Mouse (Mus musculus): Measurements from ENCODE around the gene Car5a. TPM values are rescaled to one million over a fixed set of nuclear protein-coding genes. Genes with fewer than 3 reads are reported as not detected.
A peak's percentile ranks its signal among the peaks of the same experiment; 100 is the strongest.

Car5a gene
- polyA plus RNA-seq, 2 experiments: 0.87 to 1.3 TPM

- H3K9me3 ChIP-seq (ENCODE audit: control insufficient read depth, low read length): no peaks in the 10 kb centered on the region
- H3K27ac ChIP-seq: peak overlapping the region; percentile 99
- H3K4me2 ChIP-seq (ENCODE audit: low read depth): peak overlapping the region; percentile 93
- no peak for TF ChIP-seq EP300 (IDR thresholded peaks at IDR 0.05; ENCODE audit: low read depth)
- TF ChIP-seq CTCF (IDR thresholded peaks at IDR 0.05; ENCODE audit: low read depth): no peak
- no peaks in the 10 kb centered on the region for H3K27me3 ChIP-seq (ENCODE audit: control insufficient read depth, insufficient read depth, low read length)
- peak overlapping the region; percentile 90 for H3K9ac ChIP-seq (replicated peaks)
- H3K4me1 ChIP-seq (replicated peaks; ENCODE audit: control insufficient read depth in 2 of 2, insufficient read depth in 2 of 2, low read length in 1 of 2): peaks cover 44 to 52% of the 10 kb centered on the region in 2 experiments
- no peak for DNase-seq (ENCODE audit: low read depth in 3 of 3, low spot score in 3 of 3)
- peak overlapping the region; percentile 37 to 43; a peak in 1 of 4 replicates for H3K4me3 ChIP-seq (ENCODE audit: insufficient read depth in 1 of 2, low read depth in 2 of 2, low read length in 2 of 2)
- WGBS (ENCODE audit: insufficient replicate concordance): 66% methylated on average over 9 of the region's 9 CpGs
- H3K36me3 ChIP-seq (replicated peaks; ENCODE audit: control insufficient read depth, insufficient read depth, low read depth): peaks cover 38% of the 10 kb centered on the region
- no peak for ATAC-seq (ENCODE audit: insufficient read depth)
Observed at GRCm38 (mm10) chr8:121897205-121897604, 47.5 kb downstream of the Car5a start.

GRCm38 (mm10) chr8:121896476-121897145, 48.1 kb downstream of the Car5a start:
- Histone ChIP-seq H3K9me3 (ENCODE audit: control insufficient read depth, low read length) (no peaks in the 10 kb centered on the region), H3K4me2 (ENCODE audit: low read depth) (peak overlapping the region; percentile 93), H3K9ac (replicated peaks) (peak overlapping the region; percentile 90), H3K36me3 (replicated peaks; ENCODE audit: control insufficient read depth, insufficient read depth, low read depth) (peaks cover 38% of the 10 kb centered on the region), H3K27me3 (ENCODE audit: control insufficient read depth, insufficient read depth, low read length) (no peaks in the 10 kb centered on the region), H3K4me1 (replicated peaks; ENCODE audit: control insufficient read depth in 2 of 2, insufficient read depth in 2 of 2, low read length in 1 of 2) (peaks cover 43 to 47% of the 10 kb centered on the region in 2 experiments), H3K27ac (peak overlapping the region; percentile 99), H3K4me3 (ENCODE audit: insufficient read depth in 1 of 2, low read depth in 2 of 2, low read length in 2 of 2) (no peak overlapping the region)
- DNase-seq (ENCODE audit: low read depth in 3 of 3, low spot score in 3 of 3) (no peak), ATAC-seq (ENCODE audit: insufficient read depth) (no peak)
- TF ChIP-seq EP300 (IDR thresholded peaks at IDR 0.05; ENCODE audit: low read depth) (no peak), CTCF (IDR thresholded peaks at IDR 0.05; ENCODE audit: low read depth) (no peak)
- WGBS (ENCODE audit: insufficient replicate concordance): 78% methylated on average over 12 of the region's 12 CpGs

- ATAC-seq (ENCODE audit: insufficient read depth) (no peak), DNase-seq (ENCODE audit: low read depth in 3 of 3, low spot score in 3 of 3) (no peak)
- H3K9me3 ChIP-seq (ENCODE audit: control insufficient read depth, low read length): no peaks in the 10 kb centered on the region
- H3K27ac ChIP-seq: no peak overlapping the region; the same call in 1 of the 2 replicates
- H3K4me3 ChIP-seq (ENCODE audit: insufficient read depth in 1 of 2, low read depth in 2 of 2, low read length in 2 of 2): no peak overlapping the region
- H3K4me2 ChIP-seq (ENCODE audit: low read depth): peak overlapping the region; percentile 1
- peaks cover 36 to 40% of the 10 kb centered on the region in 2 experiments for H3K4me1 ChIP-seq (replicated peaks; ENCODE audit: control insufficient read depth in 2 of 2, insufficient read depth in 2 of 2, low read length in 1 of 2)
- WGBS (ENCODE audit: insufficient replicate concordance): 84% methylated on average over 7 of the region's 7 CpGs
- H3K36me3 ChIP-seq (replicated peaks; ENCODE audit: control insufficient read depth, insufficient read depth, low read depth): peaks cover 38% of the 10 kb centered on the region
- H3K9ac ChIP-seq (replicated peaks): no peak overlapping the region
- TF ChIP-seq EP300 (IDR thresholded peaks at IDR 0.05; ENCODE audit: low read depth) (no peak), CTCF (IDR thresholded peaks at IDR 0.05; ENCODE audit: low read depth) (no peak)
- no peaks in the 10 kb centered on the region for H3K27me3 ChIP-seq (ENCODE audit: control insufficient read depth, insufficient read depth, low read length)
Observed at GRCm38 (mm10) chr8:121895910-121896309, 48.8 kb downstream of the Car5a start.

GRCm38 (mm10) chr8:121892875-121893274, 51.8 kb downstream of the Car5a start:
- H3K36me3 ChIP-seq (replicated peaks; ENCODE audit: control insufficient read depth, insufficient read depth, low read depth): peaks cover 50% of the 10 kb centered on the region
- H3K4me3 ChIP-seq (ENCODE audit: insufficient read depth in 1 of 2, low read depth in 2 of 2, low read length in 2 of 2): no peak overlapping the region
- no peak for ATAC-seq (ENCODE audit: insufficient read depth)
- 91% methylated on average over 5 of the region's 5 CpGs for WGBS (ENCODE audit: insufficient replicate concordance)
- DNase-seq (ENCODE audit: low read depth in 3 of 3, low spot score in 3 of 3): no peak
- H3K27ac ChIP-seq: no peak overlapping the region
- no peak for TF ChIP-seq EP300 (IDR thresholded peaks at IDR 0.05; ENCODE audit: low read depth)
- TF ChIP-seq CTCF (IDR thresholded peaks at IDR 0.05; ENCODE audit: low read depth): no peak
- no peaks in the 10 kb centered on the region for H3K27me3 ChIP-seq (ENCODE audit: control insufficient read depth, insufficient read depth, low read length)
- no peak overlapping the region for H3K9ac ChIP-seq (replicated peaks)
- no peak overlapping the region for H3K4me2 ChIP-seq (ENCODE audit: low read depth)
- H3K9me3 ChIP-seq (ENCODE audit: control insufficient read depth, low read length): no peaks in the 10 kb centered on the region
- H3K4me1 ChIP-seq (replicated peaks; ENCODE audit: control insufficient read depth in 2 of 2, insufficient read depth in 2 of 2, low read length in 1 of 2): peaks cover 12% of the 10 kb centered on the region in 2 experiments

GRCm38 (mm10) chr8:121889810-121890785, 54.6 kb downstream of the Car5a start:
- Histone ChIP-seq H3K36me3 (replicated peaks; ENCODE audit: control insufficient read depth, insufficient read depth, low read depth) (peaks cover 59% of the 10 kb centered on the region), H3K4me2 (ENCODE audit: low read depth) (no peak overlapping the region), H3K27me3 (ENCODE audit: control insufficient read depth, insufficient read depth, low read length) (no peaks in the 10 kb centered on the region), H3K9me3 (ENCODE audit: control insufficient read depth, low read length) (no peaks in the 10 kb centered on the region), H3K4me3 (ENCODE audit: insufficient read depth in 1 of 2, low read depth in 2 of 2, low read length in 2 of 2) (no peak overlapping the region), H3K4me1 (replicated peaks; ENCODE audit: control insufficient read depth in 2 of 2, insufficient read depth in 2 of 2, low read length in 1 of 2) (no peaks in the 10 kb centered on the region), H3K9ac (replicated peaks) (no peak overlapping the region), H3K27ac (no peak overlapping the region)
- DNase-seq (ENCODE audit: low read depth in 3 of 3, low spot score in 3 of 3): no peak
- ATAC-seq (ENCODE audit: insufficient read depth): no peak
- 85% methylated on average over 15 of the region's 15 CpGs for WGBS (ENCODE audit: insufficient replicate concordance)
- no peak for TF ChIP-seq EP300 (IDR thresholded peaks at IDR 0.05; ENCODE audit: low read depth)
